Mouse (Mus musculus) C2C12 (cell line): ENCODE results near the gene Spn. TPM values are rescaled to one million over a fixed set of nuclear protein-coding genes. Genes with fewer than 3 reads are reported as not detected.

ENCODE experiments used
- H3K27me3 ChIP-seq: one replicate; pipeline ENCODE4 v1.6.1; 2011; ENCODE audit not compliant: control insufficient read depth, insufficient read depth, insufficient read length
- H3K36me3 ChIP-seq: one replicate; pipeline ENCODE4 v1.6.1; 2011; ENCODE audit not compliant: control insufficient read depth, insufficient read depth
- H3K4me3 ChIP-seq: one replicate; pipeline ENCODE4 v1.5.1; 2011; ENCODE audit warnings: mild to moderate bottlenecking, control low read depth; ENCODE audit not compliant: poor library complexity, insufficient read depth, severe bottlenecking
- H3K79me2 ChIP-seq: one replicate; pipeline ENCODE4 v1.6.1; 2011; ENCODE audit not compliant: control insufficient read depth, insufficient read depth
- H3K79me3 ChIP-seq: one replicate; pipeline ENCODE4 v1.6.1; 2011; ENCODE audit warnings: low read depth, control low read depth
- H3ac ChIP-seq: one replicate; pipeline ENCODE3; 2011; ENCODE audit warnings: low read depth; ENCODE audit not compliant: control insufficient read depth, insufficient read length
- CEBPB ChIP-seq: IDR thresholded peaks from one replicate; pipeline ENCODE4 v1.6.1; 2011; ENCODE audit warnings: low read depth, mild to moderate bottlenecking, control low read depth, moderate library complexity
- CTCF ChIP-seq: IDR thresholded peaks from one replicate; pipeline ENCODE4 v1.5.1; 2011; ENCODE audit not compliant: control insufficient read depth, insufficient read depth, insufficient read length
- FOSL1 ChIP-seq: IDR thresholded peaks from one replicate; pipeline ENCODE4 v1.8.0; 2011; ENCODE audit warnings: mild to moderate bottlenecking, low read length; ENCODE audit not compliant: poor library complexity, insufficient read depth, severe bottlenecking
- MAX ChIP-seq: IDR thresholded peaks from one replicate; pipeline ENCODE4 v1.6.1; 2011; ENCODE audit warnings: mild to moderate bottlenecking, control low read depth
- MYOD1 ChIP-seq: IDR thresholded peaks from one replicate; pipeline ENCODE4 v1.6.1; 2011; ENCODE audit warnings: low read depth; ENCODE audit not compliant: control insufficient read depth, insufficient read length
- MYOG ChIP-seq: IDR thresholded peaks from one replicate; pipeline ENCODE4 v1.6.1; 2011; ENCODE audit not compliant: control insufficient read depth, insufficient read length; ENCODE audit errors: extremely low read depth
- USF1 ChIP-seq: IDR thresholded peaks from one replicate; pipeline ENCODE4 v1.6.1; 2011; ENCODE audit warnings: low read depth, mild to moderate bottlenecking, control low read depth, moderate library complexity
- polyA plus RNA-seq: library from polyadenylated mRNA; unstranded; fragments of >200 nt; fragmentation: generic; extraction: Trizol; gene quantifications from one replicate; pipeline ENCODE4 v1.2.1, GENCODE M21; 2012; ENCODE audit warnings: missing spikeins

Spn gene
- polyA plus RNA-seq, 1 experiment = 23.1 TPM

- TF ChIP-seq MYOG (no peak), CEBPB (no peak), MAX (no peak), MYOD1 (no peak), FOSL1 (no peak), CTCF (no peak), USF1 (no peak)
Observed at GRCm38 (mm10) chr7:127144412-127144811, 6.8 kb upstream of the Spn start.

GRCm38 (mm10) chr7:127142666-127143065 is 5.0 kb upstream of the Spn start:
- Histone ChIP-seq H3K36me3 (no peaks in the 10 kb centered on the region), H3ac (no peak overlapping the region), H3K79me2 (no peaks in the 10 kb centered on the region), H3K79me3 (no peaks in the 10 kb centered on the region), H3K27me3 (no peaks in the 10 kb centered on the region), H3K4me3 (no peak overlapping the region)
- no peak for TF ChIP-seq MYOG
- TF ChIP-seq CEBPB = no peak
- no peak for TF ChIP-seq MYOD1
- no peak for TF ChIP-seq MAX
- no peak for TF ChIP-seq USF1
- TF ChIP-seq CTCF = no peak
- TF ChIP-seq FOSL1 = no peak

More at GRCm38 (mm10) chr7:127144412-127144811, 6.8 kb upstream of the Spn start:
- H3K36me3 ChIP-seq = no peaks in the 10 kb centered on the region
- no peak overlapping the region for H3ac ChIP-seq
- H3K79me2 ChIP-seq = no peaks in the 10 kb centered on the region
- H3K27me3 ChIP-seq = no peaks in the 10 kb centered on the region
- no peaks in the 10 kb centered on the region for H3K79me3 ChIP-seq
- no peak overlapping the region for H3K4me3 ChIP-seq

DNA sequence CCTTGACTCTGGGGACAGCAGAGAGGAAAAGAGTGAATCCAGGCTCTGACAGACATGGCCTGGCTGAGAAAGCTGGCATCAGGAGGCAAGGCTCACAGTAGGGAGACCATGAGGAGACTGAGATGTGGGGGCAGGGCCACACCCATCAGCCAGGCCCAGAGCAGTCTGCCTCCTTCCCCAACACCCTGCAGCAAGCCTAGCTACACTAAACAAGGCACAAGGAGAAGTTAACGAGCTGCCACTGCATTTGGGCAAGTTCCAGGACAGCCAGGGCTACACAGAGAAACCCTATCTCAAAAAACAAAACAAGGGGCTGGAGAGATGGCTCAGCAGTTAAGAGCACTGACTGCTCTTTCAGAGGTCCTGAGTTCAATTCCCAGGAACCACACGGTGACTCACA is 4.6 kb upstream of the Spn start:
- no peaks in the 10 kb centered on the region for H3K79me3 ChIP-seq
- no peaks in the 10 kb centered on the region for H3K79me2 ChIP-seq
- no peak overlapping the region for H3ac ChIP-seq
- TF ChIP-seq CEBPB (no peak), MAX (no peak), MYOD1 (no peak), MYOG (no peak), FOSL1 (no peak), USF1 (no peak), CTCF (no peak)
- no peaks in the 10 kb centered on the region for H3K27me3 ChIP-seq
- H3K4me3 ChIP-seq = no peak overlapping the region
- H3K36me3 ChIP-seq = no peaks in the 10 kb centered on the region

- H3K4me3 ChIP-seq = no peak overlapping the region
- no peaks in the 10 kb centered on the region for H3K36me3 ChIP-seq
- H3K79me2 ChIP-seq = no peaks in the 10 kb centered on the region
- no peaks in the 10 kb centered on the region for H3K79me3 ChIP-seq
- TF ChIP-seq MYOD1 = no peak
- peak; percentile 22 for TF ChIP-seq CTCF
- TF ChIP-seq MAX = peak; percentile 37
- TF ChIP-seq USF1 = peak; percentile 11
- H3ac ChIP-seq = no peak overlapping the region
- H3K27me3 ChIP-seq = no peaks in the 10 kb centered on the region
Observed at GRCm38 (mm10) chr7:127140623-127141404, 3.2 kb upstream of the Spn start.

DNA sequence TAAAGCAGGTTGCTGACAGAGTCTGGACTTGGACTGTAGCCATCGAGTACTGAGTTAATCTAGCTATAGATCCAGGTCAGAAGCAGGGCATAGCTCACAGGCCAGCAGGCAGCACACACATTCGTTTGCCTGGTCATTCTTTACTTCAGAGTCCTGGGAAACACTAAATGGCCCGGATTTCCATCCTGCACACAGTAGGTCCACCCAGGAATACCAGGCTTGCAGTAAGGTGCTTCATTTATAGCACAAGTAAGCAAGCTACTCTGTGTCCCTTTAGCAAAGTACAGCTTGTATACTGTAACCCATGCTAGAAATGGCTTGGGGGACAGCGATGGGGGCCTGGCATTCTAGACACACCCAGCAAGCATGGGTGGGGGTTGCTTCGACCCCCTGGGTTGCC is 1.9 kb upstream of the Spn start:
- H3K27me3 ChIP-seq = no peaks in the 10 kb centered on the region
- no peak overlapping the region for H3K4me3 ChIP-seq
- no peaks in the 10 kb centered on the region for H3K79me2 ChIP-seq
- H3K79me3 ChIP-seq = no peaks in the 10 kb centered on the region
- H3K36me3 ChIP-seq = no peaks in the 10 kb centered on the region
- TF ChIP-seq CTCF (no peak), MYOG (no peak), USF1 (no peak), FOSL1 (no peak), MAX (no peak), MYOD1 (no peak), CEBPB (no peak)
- H3ac ChIP-seq = no peak overlapping the region

GRCm38 (mm10) chr7:127139100-127139499 is 1.5 kb upstream of the Spn start:
- Histone ChIP-seq H3K79me2 (no peaks in the 10 kb centered on the region), H3K79me3 (no peaks in the 10 kb centered on the region), H3ac (no peak overlapping the region)

More at GRCm38 (mm10) chr7:127139100-127139499, 1.5 kb upstream of the Spn start:
- TF ChIP-seq MAX (no peak), MYOG (no peak), MYOD1 (no peak), CTCF (no peak), FOSL1 (no peak), CEBPB (no peak), USF1 (no peak)
- Histone ChIP-seq H3K27me3 (no peaks in the 10 kb centered on the region), H3K4me3 (no peak overlapping the region), H3K36me3 (no peaks in the 10 kb centered on the region)
